Mouse (Mus musculus): ENCODE measurements around the gene Poc1b.

DNA sequence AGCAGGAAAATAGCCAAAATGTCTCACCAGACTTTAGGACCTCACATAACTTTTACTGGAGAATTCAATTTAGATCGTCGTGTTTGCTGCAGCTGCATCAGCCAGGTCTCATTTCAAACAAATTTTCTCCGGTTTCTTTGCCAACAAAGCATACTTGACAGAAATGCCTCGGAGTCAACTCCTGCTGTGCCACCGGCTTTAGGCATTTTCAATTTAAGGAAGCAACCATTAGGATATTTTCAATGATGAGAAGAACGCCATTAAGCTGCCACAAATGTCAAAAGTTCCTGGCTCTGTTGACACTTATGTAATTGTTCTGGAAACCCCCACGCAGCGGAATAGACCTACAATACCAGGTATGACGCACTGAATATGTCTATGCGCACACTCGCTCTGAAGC lies 131.7 kb downstream of the Poc1b start:
- TF ChIP-seq TAL1 (IDR thresholded peaks at IDR 0.05; ENCODE audit: low read length) (no peak), GATA1 (IDR thresholded peaks at IDR 0.05; ENCODE audit: low read length) (no peak)
